13 mouse cellular contexts compared by ENCODE assay signal in the genomic region with DNA sequence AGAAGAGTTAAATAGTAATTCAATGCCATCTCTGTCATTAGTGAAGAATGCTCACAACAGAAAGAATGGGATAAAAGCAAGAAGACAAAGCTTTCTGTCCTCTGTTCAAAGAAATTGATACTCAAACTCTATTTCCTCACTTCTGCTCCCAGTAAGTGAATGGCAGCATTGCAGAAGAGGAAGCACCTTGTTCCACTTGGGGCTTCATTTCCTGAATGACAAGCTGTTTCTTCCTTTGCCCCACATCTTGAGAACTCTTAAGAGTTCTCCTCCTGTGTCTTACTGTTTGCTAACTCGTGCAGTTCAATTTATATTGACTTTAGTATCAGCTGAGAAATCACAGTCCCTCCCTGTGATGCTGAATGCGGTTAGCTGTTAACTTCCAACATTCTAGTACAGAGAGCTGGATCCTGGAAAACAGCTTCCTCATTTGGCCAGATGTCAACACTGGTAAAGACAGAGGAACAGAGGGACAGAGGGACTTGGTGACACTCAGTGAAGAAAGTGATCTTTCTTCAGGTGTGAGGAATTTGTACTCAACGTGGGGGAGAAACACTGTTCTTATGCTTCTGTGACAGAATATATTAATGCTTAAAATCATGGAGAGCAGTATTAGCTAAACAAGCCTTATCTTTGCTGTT.
"Had no signal": no experiment of that assay in that cellular context is flagged by ENCODE, and none has a peak within 500 bp of the region (broad histone marks: within the 10 kb centered on the region; RNA-seq: fewer than 3 reads in every experiment).

No protein-coding gene starts in this region.

- DNase-seq: kidney, adult 9 months; kidney, postnatal 36 days; midbrain, embryonic 14.5 days; thymus, adult 2 months; thymus, postnatal 4 days had no signal

- H3K4me2 ChIP-seq: limb, embryonic 15.5 days; liver, embryonic 12.5 days; neural tube, embryonic 15.5 days had no signal

- H3K27me3 ChIP-seq: limb, embryonic 15.5 days; liver, embryonic 12.5 days; neural tube, embryonic 15.5 days had no signal

- H3K27ac ChIP-seq: kidney, postnatal 0 days; layer of hippocampus, adult 2 months; limb, embryonic 15.5 days; liver, embryonic 12.5 days; midbrain, embryonic 10.5 days; neural tube, embryonic 15.5 days had no signal

- H3K9me3 ChIP-seq: limb, embryonic 15.5 days; liver, embryonic 12.5 days; midbrain, embryonic 10.5 days; neural tube, embryonic 15.5 days had no signal

- H3K9ac ChIP-seq: limb, embryonic 15.5 days; liver, embryonic 12.5 days; neural tube, embryonic 15.5 days had no signal

- H3K4me1 ChIP-seq: limb, embryonic 15.5 days; liver, embryonic 12.5 days; midbrain, embryonic 10.5 days; neural tube, embryonic 15.5 days had no signal

- ATAC-seq: intestine, postnatal 0 days; liver, embryonic 12.5 days had no signal

- H3K4me3 ChIP-seq: layer of hippocampus, adult 2 months; limb, embryonic 15.5 days; liver, embryonic 12.5 days; midbrain, embryonic 10.5 days; myocyte; neural tube, embryonic 15.5 days had no signal

- H3K36me3 ChIP-seq: limb, embryonic 15.5 days; liver, embryonic 12.5 days; midbrain, embryonic 10.5 days; neural tube, embryonic 15.5 days had no signal
